Mouse (Mus musculus) T-helper 17 cell (primary cell): ENCODE measurements at regions not wholly inside any gene's neighbourhood (a gene's known extent, or its start where the extent isn't known, plus 50 kb on each side); places are given as distances from the start of the nearest gene placed in this dataset.

Experiments
- in situ Hi-C, 2 experiments: fragments of 300-600 bp; cut with MboI, MseI; formaldehyde crosslinking; loops; 1 replicate in 1 of 2; 2 replicates in 1 of 2; pipeline ENCODE4 v1.15.1; 2025; ENCODE audit warnings: high pct_unique_total_duplicates in 2 of 2

DNA sequence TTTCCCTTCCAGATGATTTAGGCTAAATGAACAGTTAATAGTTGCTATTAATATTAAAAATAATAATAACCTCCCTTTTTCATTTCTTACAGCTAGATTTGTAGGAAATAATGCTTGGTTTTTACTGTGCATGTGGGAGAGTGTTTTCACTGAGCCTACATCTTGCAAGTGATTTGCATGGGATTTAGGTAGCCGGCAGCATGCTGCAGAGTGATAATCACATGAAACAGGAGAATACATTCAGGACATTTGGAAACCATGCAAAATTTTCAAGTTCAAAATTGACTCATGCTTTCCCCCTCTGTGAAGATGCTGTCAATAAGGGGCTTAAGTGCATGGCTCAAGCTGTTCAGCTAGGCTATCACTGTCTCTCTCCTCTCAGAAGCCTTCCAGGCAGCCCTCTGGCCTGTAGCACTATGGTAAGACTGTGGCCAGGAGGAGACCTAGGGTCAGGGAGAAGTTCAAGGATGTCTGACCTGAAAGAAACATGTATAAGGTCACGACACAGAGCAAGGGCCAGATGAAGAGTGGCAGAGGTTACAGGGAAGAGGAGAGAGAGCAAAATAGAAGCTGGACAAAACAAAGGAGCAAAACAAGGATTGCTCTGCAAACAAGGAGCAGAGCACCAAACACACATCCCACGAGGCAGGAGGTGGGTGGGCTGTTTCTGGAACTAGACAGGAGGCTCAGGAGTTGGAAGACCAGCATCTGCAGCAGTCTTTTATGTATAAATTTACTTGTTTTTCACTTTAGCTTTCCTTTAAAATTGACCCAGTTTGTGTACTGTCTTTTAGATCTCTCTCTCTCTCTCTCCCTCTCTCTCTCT, 177.5 kb downstream of the Tmem161b start:
- in situ Hi-C loops = loop anchor here in 1 of 2 experiments (10.0 kb wide), 1 partner anchor 1055 kb away; no protein-coding TSS in a partner anchor

DNA sequence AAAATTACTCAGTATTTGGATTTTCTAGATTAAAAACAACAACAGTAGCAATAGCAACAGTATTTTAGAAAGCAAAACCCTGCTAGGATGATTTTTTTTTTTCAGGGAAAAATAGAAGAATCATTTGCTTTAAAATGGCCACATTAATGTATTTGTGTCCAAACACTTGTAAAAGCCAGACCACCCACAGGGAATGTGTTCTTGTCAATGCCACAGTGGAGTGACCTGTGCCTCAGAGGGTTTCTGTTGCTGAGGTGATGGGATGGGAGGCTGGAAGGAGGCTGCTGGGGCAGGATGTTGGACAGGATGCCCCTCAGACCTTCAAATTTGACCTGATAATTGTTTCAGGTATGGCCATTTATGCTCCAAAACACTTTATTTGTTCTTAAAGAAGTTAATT, 178.9 kb downstream of the Tmem161b start:
- in situ Hi-C loops = loop anchor here in 1 of 2 experiments (10.0 kb wide), 1 partner anchor 1056 kb away; no protein-coding TSS in a partner anchor

DNA sequence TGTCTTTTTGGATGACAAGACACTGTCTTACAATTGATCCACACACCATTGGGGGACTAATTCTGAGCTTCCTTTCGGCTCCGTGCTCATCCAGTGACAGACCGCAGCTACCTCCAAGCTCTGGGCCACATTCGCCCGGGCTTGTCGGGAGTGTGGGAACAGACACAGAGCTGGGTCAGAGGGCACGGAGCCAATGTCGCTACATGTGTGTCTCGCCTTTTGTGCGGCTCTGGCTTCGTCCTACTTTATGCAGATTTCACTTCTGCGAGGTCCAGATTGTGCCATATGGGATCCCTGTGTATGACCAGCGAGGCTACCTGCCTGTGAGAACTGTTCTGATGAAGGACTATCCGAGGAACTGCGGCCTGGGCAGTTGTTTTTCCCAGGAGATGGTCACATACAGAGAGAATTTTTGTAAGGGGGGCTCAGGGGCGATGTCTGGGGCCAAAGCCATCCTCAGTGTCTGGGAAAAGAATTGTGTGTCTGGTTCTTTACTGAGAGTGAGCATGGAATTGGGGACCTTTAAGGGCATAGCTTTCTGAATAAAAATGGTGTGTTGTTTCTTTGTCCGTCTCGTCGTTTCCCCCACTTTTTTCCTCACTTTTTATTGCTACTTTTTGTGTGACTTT, 182.6 kb downstream of the Tmem161b start:
- in situ Hi-C loops = loop anchor here in 1 of 2 experiments (10.0 kb wide), 1 partner anchor 1060 kb away; no protein-coding TSS in a partner anchor

DNA sequence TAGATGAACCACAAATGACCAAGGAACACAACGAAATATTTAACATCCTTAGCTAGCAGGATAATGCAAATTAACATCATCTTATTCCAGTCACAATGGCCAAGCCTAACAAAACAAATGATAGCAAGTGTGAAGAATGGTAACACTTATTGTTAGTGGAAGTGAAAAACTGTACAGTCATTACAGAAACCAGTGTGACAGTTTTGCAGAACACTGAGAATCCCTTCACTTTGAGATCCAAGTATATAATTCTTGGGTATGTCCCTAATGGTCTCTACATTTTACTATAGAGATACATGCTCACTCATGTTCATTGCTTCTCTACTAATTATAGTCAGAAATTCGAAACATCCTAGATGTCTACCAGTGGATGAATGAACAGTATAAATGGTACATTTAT, 212.3 kb downstream of the Tmem161b start:
- in situ Hi-C loops = no loop called here

DNA sequence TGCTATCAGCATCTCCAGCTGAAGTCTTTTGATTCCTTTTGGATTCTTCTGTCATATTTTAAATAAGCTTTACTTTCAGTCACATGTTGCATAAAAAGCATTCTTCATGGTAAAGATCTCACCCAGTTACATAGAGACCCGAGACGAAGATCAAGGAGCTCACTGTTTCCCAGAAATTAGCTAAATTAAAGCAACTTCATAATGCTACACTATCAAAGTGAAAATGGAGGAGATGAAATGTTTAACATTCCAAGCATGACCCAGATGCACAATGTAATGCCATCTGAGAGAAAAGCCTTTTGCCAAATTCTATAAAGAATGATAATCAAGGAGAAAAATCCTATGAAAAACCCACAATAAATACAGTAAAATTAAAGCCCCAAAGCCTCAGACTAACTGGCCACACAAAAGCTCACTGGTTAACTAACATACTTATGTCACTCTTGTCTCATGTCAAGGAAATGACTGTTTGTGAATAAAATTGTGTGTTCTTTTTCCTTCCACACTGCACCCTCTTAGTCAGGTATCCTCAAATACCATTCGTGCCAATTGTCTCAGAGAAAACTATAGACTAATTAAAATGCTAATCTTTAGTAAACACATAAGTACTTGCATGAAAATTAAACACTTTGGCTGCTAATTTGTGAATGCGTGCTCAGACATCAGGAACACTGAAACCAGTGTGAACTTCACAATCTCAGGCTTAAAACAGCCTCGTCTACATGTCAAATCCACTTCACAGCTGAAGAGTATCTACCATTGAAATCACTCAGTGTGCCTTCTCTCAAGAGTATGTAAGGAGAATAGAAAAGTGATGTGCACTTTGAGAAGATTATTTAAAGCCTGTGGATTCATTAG, 215.7 kb downstream of the Tmem161b start:
- in situ Hi-C loops = no loop called here

DNA sequence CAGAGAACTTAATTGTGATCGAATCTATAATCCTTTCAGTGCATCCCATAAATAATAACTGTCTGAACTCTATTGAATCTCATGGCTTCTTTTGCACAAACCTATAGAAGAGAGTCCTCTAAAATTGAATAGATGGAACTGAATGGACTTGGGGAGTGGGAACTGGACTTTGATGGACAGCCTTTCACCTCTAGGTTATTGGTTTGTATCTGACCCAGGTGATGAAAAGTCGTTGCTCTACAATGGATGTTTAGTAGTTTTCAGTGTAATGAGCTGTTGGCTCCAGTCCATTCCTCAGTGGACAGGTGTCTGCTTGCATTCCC, 216.3 kb downstream of the Tmem161b start:
- in situ Hi-C loops = no loop called here

DNA sequence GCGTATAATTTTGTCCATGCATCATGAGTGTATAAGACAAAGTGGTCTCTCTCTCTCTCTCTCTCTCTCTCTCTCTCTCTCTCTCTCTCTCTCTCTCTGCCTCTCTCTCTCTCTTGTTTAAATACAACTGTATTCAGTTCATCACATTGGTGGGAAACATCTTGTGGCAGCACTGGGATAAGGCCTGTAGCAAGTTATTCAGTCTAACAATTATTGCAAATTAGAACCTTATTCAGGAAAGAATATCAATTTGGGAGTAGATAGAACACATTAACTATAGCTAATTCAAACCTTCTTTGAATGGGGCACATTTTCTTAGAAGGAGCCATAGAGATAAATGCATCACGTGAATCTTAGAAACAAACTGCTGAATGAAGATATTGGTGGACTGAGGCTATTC, 226.4 kb downstream of the Tmem161b start:
- in situ Hi-C loops = no loop called here

DNA sequence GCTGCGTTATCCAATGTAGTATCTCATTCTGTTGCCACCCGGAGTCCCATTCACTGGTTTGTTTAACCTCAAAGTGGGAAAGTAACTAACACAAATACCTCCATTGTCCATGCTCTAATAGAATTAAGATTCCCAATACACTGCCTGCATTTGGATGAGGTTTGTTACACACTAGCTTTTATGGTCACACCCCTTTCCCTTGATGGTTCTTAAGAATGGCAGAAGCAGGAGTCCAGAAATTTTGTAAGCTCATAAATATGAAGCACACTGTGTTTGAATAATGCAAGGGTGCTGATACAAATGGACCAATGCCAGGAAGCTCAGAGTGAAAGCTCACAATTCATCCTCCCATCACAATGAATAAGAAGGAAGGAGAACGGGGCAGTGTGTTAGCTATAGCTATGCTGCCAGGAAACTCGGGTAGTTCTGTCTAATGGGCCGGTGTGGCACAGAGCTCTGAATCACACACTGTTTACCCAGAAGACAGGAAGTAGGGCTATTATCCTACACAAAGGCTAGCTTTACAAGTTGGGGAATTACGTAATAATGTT, 227.0 kb downstream of the Tmem161b start:
- in situ Hi-C loops = no loop called here
